Mouse (Mus musculus): ENCODE results near the gene Tmem95. TPM values are rescaled to one million over a fixed set of nuclear protein-coding genes. Genes with fewer than 3 reads are reported as not detected.
"Not testable (repeated sequence)": the region's sequence is repeated elsewhere in the genome, so short reads cannot be mapped to it uniquely, and the experiment has no call there.

The Tmem95 gene
- total and polyA plus RNA-seq, 2 experiments from 2014 or later, result not detected

GRCm38 (mm10) chr11:69920266-69921031 lies 42.6 kb upstream of the Tmem95 start:
- under 1% methylated on average over 39 of the region's 65 CpGs for WGBS
- Histone ChIP-seq H3K9ac (replicated peaks; ENCODE audit: low read depth, low read length) (peak overlapping the region; percentile 93), H3K27ac (ENCODE audit: low read depth) (peak overlapping the region; percentile 99), H3K36me3 (replicated peaks; ENCODE audit: control insufficient read depth, insufficient read depth, low read length) (peaks cover 36% of the 10 kb centered on the region), H3K4me3 (ENCODE audit: low read depth, low read length) (peak overlapping the region; percentile 87), H3K9me3 (replicated peaks; ENCODE audit: control insufficient read depth, low read length) (no peaks in the 10 kb centered on the region), H3K4me1 (ENCODE audit: control insufficient read depth, insufficient read depth) (peaks cover 9% of the 10 kb centered on the region), H3K4me2 (ENCODE audit: low read depth, low read length) (peak overlapping the region; percentile 99), H3K27me3 (ENCODE audit: control insufficient read depth, insufficient read depth, low read length) (no peaks in the 10 kb centered on the region)
- TF ChIP-seq CTCF (IDR thresholded peaks at IDR 0.05; ENCODE audit: low read depth) (no peak), EP300 (IDR thresholded peaks at IDR 0.05; ENCODE audit: low read depth) (no peak)
- peak; percentile 10 for ATAC-seq (ENCODE audit: insufficient read depth, low read depth)
- peak; percentile 47 for DNase-seq (ENCODE audit: low spot score)

DNA sequence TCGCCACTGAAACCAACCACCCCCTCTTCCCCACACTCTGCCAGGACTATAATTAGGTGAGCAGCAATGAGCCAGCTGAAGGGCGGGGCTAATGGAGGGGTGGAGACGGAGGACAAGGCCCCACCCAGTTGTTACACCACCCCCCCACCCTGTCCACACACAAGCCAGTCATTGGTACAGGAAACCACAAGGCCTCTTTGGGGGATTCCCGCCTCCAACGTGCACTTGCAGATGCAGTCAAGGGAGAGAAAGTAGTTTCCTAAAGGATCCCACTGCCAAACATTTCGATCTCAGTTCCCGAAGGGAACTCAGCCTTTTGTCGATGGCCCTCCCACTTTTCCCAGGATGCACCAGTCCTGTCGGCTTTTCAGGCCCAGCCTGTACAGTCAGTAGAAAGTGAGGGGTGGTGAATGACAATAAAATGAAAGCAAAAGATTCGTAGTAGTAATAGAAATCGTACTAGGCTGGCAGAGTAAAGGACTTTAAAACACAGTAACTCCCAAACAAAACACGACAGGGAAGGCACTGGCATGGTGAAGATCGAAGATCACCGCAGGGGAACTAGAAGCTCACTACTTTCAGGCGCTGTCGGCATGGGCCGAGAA lies 41.9 kb upstream of the Tmem95 start:
- Histone ChIP-seq H3K9me3 (replicated peaks; ENCODE audit: control insufficient read depth, low read length) (no peaks in the 10 kb centered on the region), H3K4me2 (ENCODE audit: low read depth, low read length) (peak overlapping the region; percentile 99), H3K4me1 (ENCODE audit: control insufficient read depth, insufficient read depth) (peaks cover 15% of the 10 kb centered on the region), H3K36me3 (replicated peaks; ENCODE audit: control insufficient read depth, insufficient read depth, low read length) (peaks cover 43% of the 10 kb centered on the region), H3K4me3 (ENCODE audit: low read depth, low read length) (peak overlapping the region; percentile 87), H3K9ac (replicated peaks; ENCODE audit: low read depth, low read length) (peak overlapping the region; percentile 93), H3K27ac (ENCODE audit: low read depth) (peak overlapping the region; percentile 99), H3K27me3 (ENCODE audit: control insufficient read depth, insufficient read depth, low read length) (no peaks in the 10 kb centered on the region)
- peak; percentile 92 for DNase-seq (ENCODE audit: low spot score)
- ATAC-seq (ENCODE audit: insufficient read depth, low read depth), result peak; percentile 39
- TF ChIP-seq CTCF (IDR thresholded peaks at IDR 0.05; ENCODE audit: low read depth) (no peak), EP300 (IDR thresholded peaks at IDR 0.05; ENCODE audit: low read depth) (peak; percentile 24; the same call in 1 of the 2 replicates)
- under 1% methylated on average over 17 of the region's 17 CpGs for WGBS

DNA sequence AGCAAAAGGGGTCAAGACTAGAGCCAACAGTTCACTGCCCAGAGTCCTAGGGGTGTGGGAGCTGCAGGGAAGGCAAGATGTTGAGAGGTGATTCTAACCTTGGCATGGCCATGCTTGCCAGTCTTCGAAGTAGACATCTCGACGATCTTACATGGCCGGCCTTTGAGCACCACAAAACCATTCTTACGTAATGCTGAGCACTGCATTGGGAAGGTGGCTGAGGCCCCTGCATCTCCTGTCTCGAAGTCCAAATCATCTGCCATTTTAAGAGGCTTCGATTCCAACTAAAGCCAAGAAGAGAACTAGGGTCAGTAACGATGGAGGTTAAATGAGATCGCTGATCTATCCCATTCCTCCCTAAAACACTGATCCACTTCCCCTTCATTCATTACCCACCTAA lies 41.2 kb upstream of the Tmem95 start:
- Histone ChIP-seq H3K4me2 (ENCODE audit: low read depth, low read length) (peak overlapping the region; percentile 99), H3K9ac (replicated peaks; ENCODE audit: low read depth, low read length) (peak overlapping the region; percentile 93; the same call in 1 of the 2 replicates), H3K27ac (ENCODE audit: low read depth) (peak overlapping the region; percentile 99), H3K4me1 (ENCODE audit: control insufficient read depth, insufficient read depth) (peaks cover 20% of the 10 kb centered on the region), H3K9me3 (replicated peaks; ENCODE audit: control insufficient read depth, low read length) (no peaks in the 10 kb centered on the region), H3K27me3 (ENCODE audit: control insufficient read depth, insufficient read depth, low read length) (no peaks in the 10 kb centered on the region), H3K4me3 (ENCODE audit: low read depth, low read length) (peak overlapping the region; percentile 87), H3K36me3 (replicated peaks; ENCODE audit: control insufficient read depth, insufficient read depth, low read length) (peaks cover 43% of the 10 kb centered on the region)
- DNase-seq (ENCODE audit: low spot score) (no peak), ATAC-seq (ENCODE audit: insufficient read depth, low read depth) (no peak)
- WGBS, result 78% methylated on average over 9 of the region's 9 CpGs
- TF ChIP-seq CTCF (IDR thresholded peaks at IDR 0.05; ENCODE audit: low read depth) (no peak), EP300 (IDR thresholded peaks at IDR 0.05; ENCODE audit: low read depth) (no peak)

DNA sequence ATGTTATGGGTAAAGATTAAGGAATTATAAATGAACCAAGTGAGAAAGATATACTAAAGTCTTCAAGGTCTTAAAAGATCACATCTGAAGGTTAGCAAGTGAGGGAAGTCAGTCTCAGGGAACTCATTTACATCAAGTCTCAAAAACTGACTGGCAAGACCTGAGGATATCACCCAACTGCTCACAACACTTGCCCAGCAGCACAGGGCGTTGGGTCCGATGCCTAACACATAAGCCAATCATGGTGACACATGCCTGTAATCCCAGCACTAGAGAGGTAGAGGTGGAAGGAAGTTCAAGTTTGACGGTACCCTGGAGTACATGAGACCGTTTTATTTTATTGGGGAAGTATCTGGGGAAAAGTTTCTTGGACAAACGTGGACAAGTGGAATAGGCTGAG lies 40.3 kb upstream of the Tmem95 start:
- no peak overlapping the region for H3K4me3 ChIP-seq (ENCODE audit: low read depth, low read length)
- no peak overlapping the region for H3K27ac ChIP-seq (ENCODE audit: low read depth)
- WGBS, result 79% methylated on average over 5 of the region's 5 CpGs
- no peak overlapping the region for H3K9ac ChIP-seq (replicated peaks; ENCODE audit: low read depth, low read length)
- H3K4me1 ChIP-seq (ENCODE audit: control insufficient read depth, insufficient read depth), result peaks cover 24% of the 10 kb centered on the region
- H3K27me3 ChIP-seq (ENCODE audit: control insufficient read depth, insufficient read depth, low read length), result no peaks in the 10 kb centered on the region
- no peaks in the 10 kb centered on the region for H3K9me3 ChIP-seq (replicated peaks; ENCODE audit: control insufficient read depth, low read length)
- ATAC-seq (ENCODE audit: insufficient read depth, low read depth), result no peak
- TF ChIP-seq EP300 (IDR thresholded peaks at IDR 0.05; ENCODE audit: low read depth) (no peak), CTCF (IDR thresholded peaks at IDR 0.05; ENCODE audit: low read depth) (no peak)
- no peak overlapping the region for H3K4me2 ChIP-seq (ENCODE audit: low read depth, low read length)
- no peak for DNase-seq (ENCODE audit: low spot score)
- peaks cover 43% of the 10 kb centered on the region for H3K36me3 ChIP-seq (replicated peaks; ENCODE audit: control insufficient read depth, insufficient read depth, low read length)

DNA sequence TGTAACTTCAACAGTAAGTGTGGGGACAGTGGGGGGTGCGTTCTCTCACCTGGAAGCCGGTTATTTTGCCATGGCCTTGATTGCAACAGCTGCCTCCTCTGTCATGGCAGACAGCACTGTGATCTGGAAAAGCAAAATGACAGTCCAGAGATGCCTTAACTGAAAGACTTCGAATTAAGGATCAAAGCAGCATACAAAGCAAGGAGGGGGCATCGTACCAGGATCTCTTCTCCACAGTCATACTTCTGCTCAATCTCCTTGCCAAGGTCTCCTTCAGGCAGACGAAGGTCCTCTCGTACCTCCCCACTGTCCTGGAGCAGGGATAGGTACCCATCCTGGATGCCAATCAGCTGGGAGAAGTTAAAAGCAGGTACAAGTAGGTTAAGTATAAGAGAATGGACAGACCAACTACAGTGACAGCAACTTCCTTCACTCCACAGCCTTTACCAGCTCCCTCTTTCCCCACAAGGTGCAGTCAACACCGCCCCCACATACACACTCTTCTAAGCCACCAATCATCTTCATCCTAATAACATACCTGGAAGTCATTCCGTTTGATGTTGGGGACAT lies 39.6 kb upstream of the Tmem95 start:
- H3K4me1 ChIP-seq (ENCODE audit: control insufficient read depth, insufficient read depth), result peaks cover 24% of the 10 kb centered on the region
- H3K27ac ChIP-seq (ENCODE audit: low read depth), result no peak overlapping the region
- no peak overlapping the region for H3K9ac ChIP-seq (replicated peaks; ENCODE audit: low read depth, low read length)
- H3K4me2 ChIP-seq (ENCODE audit: low read depth, low read length), result no peak overlapping the region
- 80% methylated on average over 8 of the region's 8 CpGs for WGBS
- TF ChIP-seq EP300 (IDR thresholded peaks at IDR 0.05; ENCODE audit: low read depth) (no peak), CTCF (IDR thresholded peaks at IDR 0.05; ENCODE audit: low read depth) (no peak)
- H3K9me3 ChIP-seq (replicated peaks; ENCODE audit: control insufficient read depth, low read length), result no peaks in the 10 kb centered on the region
- DNase-seq (ENCODE audit: low spot score), result no peak
- H3K27me3 ChIP-seq (ENCODE audit: control insufficient read depth, insufficient read depth, low read length), result no peaks in the 10 kb centered on the region
- H3K4me3 ChIP-seq (ENCODE audit: low read depth, low read length), result no peak overlapping the region
- H3K36me3 ChIP-seq (replicated peaks; ENCODE audit: control insufficient read depth, insufficient read depth, low read length), result peaks cover 46% of the 10 kb centered on the region
- ATAC-seq (ENCODE audit: insufficient read depth, low read depth), result no peak

GRCm38 (mm10) chr11:69916652-69917378 lies 39.0 kb upstream of the Tmem95 start:
- not testable (repeated sequence) for DNase-seq (ENCODE audit: low spot score); H3K4me2 ChIP-seq (ENCODE audit: low read depth, low read length); H3K27me3 ChIP-seq (ENCODE audit: control insufficient read depth, insufficient read depth, low read length); H3K27ac ChIP-seq (ENCODE audit: low read depth); H3K9me3 ChIP-seq (replicated peaks; ENCODE audit: control insufficient read depth, low read length); H3K4me3 ChIP-seq (ENCODE audit: low read depth, low read length); ATAC-seq (ENCODE audit: insufficient read depth, low read depth); H3K9ac ChIP-seq (replicated peaks; ENCODE audit: low read depth, low read length)
- WGBS, result 53% methylated on average over 7 of the region's 7 CpGs
- Histone ChIP-seq H3K4me1 (ENCODE audit: control insufficient read depth, insufficient read depth) (peaks cover 24% of the 10 kb centered on the region), H3K36me3 (replicated peaks; ENCODE audit: control insufficient read depth, insufficient read depth, low read length) (peaks cover 52% of the 10 kb centered on the region)
